Mouse (Mus musculus) embryonic stem cell, embryonic (primary cell): Measurements from ENCODE around the gene AY761184.
"Not testable (repeated sequence)": the region's sequence is repeated elsewhere in the genome, so short reads cannot be mapped to it uniquely, and the experiment has no call there.

Experiments
- CTCF ChIA-PET, 4 experiments: fragments of 300-600 bp in 2 of 4; fragments of 350-600 bp in 2 of 4; sonication (Branson Sonifier 250); formaldehyde crosslinking; loops; one replicate each; lab custom pipeline; 2022; ENCODE audit warnings: inconsistent platforms in 2 of 4; lab: Charles Lee
- POLR2A ChIA-PET, 4 experiments: fragments of 300-600 bp in 2 of 4; fragments of 350-600 bp in 2 of 4; sonication (Branson Sonifier 250); formaldehyde crosslinking; loops; one replicate each; lab custom pipeline; 2022; ENCODE audit warnings: antibody characterized with exemption in 4 of 4, inconsistent platforms in 1 of 4; lab: Charles Lee

The AY761184 gene

GRCm38 (mm10) chr8:21703545-21703944, at the start of gene AY761184:
TSS of gene AY761184 (minus strand) at chr8:21703645.
- POLR2A ChIA-PET, CTCF ChIA-PET: not testable (repeated sequence)

DNA sequence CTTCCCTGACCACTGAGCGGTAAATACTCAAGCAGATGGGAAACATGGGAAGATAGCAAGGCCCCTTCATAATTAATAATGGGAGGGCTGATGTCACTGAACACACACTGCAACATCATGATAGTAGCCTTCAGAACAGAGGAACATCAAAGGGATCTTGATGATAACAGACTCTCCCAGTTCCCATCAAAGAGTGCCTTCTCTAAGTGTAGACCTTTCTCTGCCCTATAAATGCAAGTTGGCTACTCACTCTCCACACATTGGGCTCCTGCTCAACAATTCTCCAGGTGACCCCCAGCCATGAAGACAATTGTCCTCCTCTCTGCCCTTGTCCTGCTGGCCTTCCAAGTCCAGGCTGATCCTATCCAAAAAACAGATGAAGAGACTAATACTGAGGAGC, 37.9 kb downstream of the AY761184 start, which contains the start of gene Defa34:
Defa34 (plus strand) TSS at position 301 of the 400 bp plus-strand sequence.
- POLR2A ChIA-PET, CTCF ChIA-PET: not testable (repeated sequence)

DNA sequence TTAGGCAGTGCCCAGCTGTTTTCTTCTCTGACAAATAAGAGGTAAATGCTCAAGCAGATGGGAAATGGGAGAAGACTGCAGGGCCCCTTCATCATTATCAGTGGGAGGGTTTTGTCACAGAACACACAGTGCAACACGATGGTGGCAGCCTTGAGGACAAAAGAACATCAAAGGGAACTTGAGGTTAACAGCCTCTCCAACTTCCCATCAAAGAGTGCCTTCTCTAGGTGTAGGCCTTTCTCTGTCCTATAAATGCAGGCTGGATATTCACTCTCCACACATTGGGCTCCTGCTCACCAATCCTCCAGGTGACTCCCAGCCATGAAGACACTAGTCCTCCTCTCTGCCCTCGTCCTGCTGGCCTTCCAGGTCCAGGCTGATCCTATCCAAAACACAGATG, 48.0 kb downstream of the AY761184 start, which contains the start of gene Defa17:
Defa17 (plus strand) TSS at position 301 of the 400 bp plus-strand sequence.
- POLR2A ChIA-PET, CTCF ChIA-PET: not testable (repeated sequence)
